Mouse (Mus musculus) G1E (cell line): Measurements from ENCODE around the gene Cel. TPM values are rescaled to one million over a fixed set of nuclear protein-coding genes. Genes with fewer than 3 reads are reported as not detected.

Source experiments
- ATAC-seq: 2 replicates; pipeline ENCODE4 v1.8.0; 2016; ENCODE audit warnings: mild to moderate bottlenecking; ENCODE audit not compliant: insufficient number of reproducible peaks, poor library complexity, low FRiP score, severe bottlenecking; ENCODE audit errors: extremely low read depth
- DNase-seq: peaks from one replicate; pipeline ENCODE4 v3.0.0; 2012; ENCODE audit warnings: low spot score
- H3K27me3 ChIP-seq: 2 replicates; pipeline ENCODE4 v1.6.1; 2012; ENCODE audit warnings: mild to moderate bottlenecking, low read length, inconsistent platforms; ENCODE audit not compliant: insufficient read depth
- H3K36me3 ChIP-seq: replicated peaks from 2 replicates; pipeline ENCODE3; 2012; ENCODE audit warnings: mild to moderate bottlenecking, inconsistent platforms
- H3K4me1 ChIP-seq: 2 replicates; pipeline ENCODE4 v1.6.1; 2012; ENCODE audit warnings: low read depth, low read length, inconsistent platforms, mixed read lengths; ENCODE audit not compliant: insufficient read depth
- H3K4me3 ChIP-seq: 2 replicates; pipeline ENCODE4 v1.5.1; 2012; ENCODE audit warnings: low read depth, mild to moderate bottlenecking, inconsistent platforms, low read length, moderate library complexity, mixed read lengths
- H3K9me3 ChIP-seq: replicated peaks from 2 replicates; pipeline ENCODE4 v1.6.1; 2012; ENCODE audit warnings: inconsistent platforms
- CTCF ChIP-seq: IDR thresholded peaks from 2 replicates; pipeline ENCODE4 v1.5.1; 2012; ENCODE audit warnings: low read depth, low read length, inconsistent platforms, mixed read lengths
- GATA1 ChIP-seq: IDR thresholded peaks from 2 replicates; pipeline ENCODE4 v1.6.1; 2012; ENCODE audit warnings: borderline replicate concordance, low read length, inconsistent platforms, mixed read lengths
- GATA2 ChIP-seq: IDR thresholded peaks from 2 replicates; pipeline ENCODE4 v1.6.1; 2012; ENCODE audit warnings: low read depth, low read length, inconsistent platforms, borderline replicate concordance
- POLR2AphosphoS5 ChIP-seq: IDR thresholded peaks from 2 replicates; pipeline ENCODE4 v1.6.1; 2012; ENCODE audit warnings: low read depth, low read length, inconsistent platforms; ENCODE audit not compliant: insufficient replicate concordance
- TAL1 ChIP-seq: conservative IDR thresholded peaks from 2 replicates; pipeline ENCODE4 v1.6.1; 2012; ENCODE audit warnings: low read depth, low read length, inconsistent platforms, mixed read lengths
- polyA plus RNA-seq: library from polyadenylated mRNA; stranded (reverse); fragments of >175 nt; gene quantifications from 2 replicates; pipeline ENCODE4 v1.2.3, GENCODE M21; 2012
- total RNA-seq, 2 experiments: library from RNA; stranded (forward) in 1 of 2; stranded (reverse) in 1 of 2; fragments of 200-1000 nt in 1 of 2; fragments of >200 nt in 1 of 2; fragmentation: Nextera tagmentation in 1 of 2; gene quantifications; 2 replicates each; pipeline ENCODE4 v1.2.3; 2014 to 2017

Gene Cel
- total and polyA plus RNA-seq, 3 experiments, result not detected

GRCm38 (mm10) chr2:28606601-28607340, 43.6 kb upstream of the Cel start:
- TF ChIP-seq GATA2 (no peak), CTCF (no peak), TAL1 (no peak), GATA1 (no peak), POLR2AphosphoS5 (no peak; the same call in 1 of the 2 replicates)
- Histone ChIP-seq H3K4me1 (peaks cover 85% of the 10 kb centered on the region), H3K4me3 (no peak overlapping the region; the same call in 1 of the 2 replicates), H3K36me3 (peaks cover 54% of the 10 kb centered on the region), H3K9me3 (no peaks in the 10 kb centered on the region), H3K27me3 (no peaks in the 10 kb centered on the region)
- DNase-seq (no peak), ATAC-seq (no peak)

DNA sequence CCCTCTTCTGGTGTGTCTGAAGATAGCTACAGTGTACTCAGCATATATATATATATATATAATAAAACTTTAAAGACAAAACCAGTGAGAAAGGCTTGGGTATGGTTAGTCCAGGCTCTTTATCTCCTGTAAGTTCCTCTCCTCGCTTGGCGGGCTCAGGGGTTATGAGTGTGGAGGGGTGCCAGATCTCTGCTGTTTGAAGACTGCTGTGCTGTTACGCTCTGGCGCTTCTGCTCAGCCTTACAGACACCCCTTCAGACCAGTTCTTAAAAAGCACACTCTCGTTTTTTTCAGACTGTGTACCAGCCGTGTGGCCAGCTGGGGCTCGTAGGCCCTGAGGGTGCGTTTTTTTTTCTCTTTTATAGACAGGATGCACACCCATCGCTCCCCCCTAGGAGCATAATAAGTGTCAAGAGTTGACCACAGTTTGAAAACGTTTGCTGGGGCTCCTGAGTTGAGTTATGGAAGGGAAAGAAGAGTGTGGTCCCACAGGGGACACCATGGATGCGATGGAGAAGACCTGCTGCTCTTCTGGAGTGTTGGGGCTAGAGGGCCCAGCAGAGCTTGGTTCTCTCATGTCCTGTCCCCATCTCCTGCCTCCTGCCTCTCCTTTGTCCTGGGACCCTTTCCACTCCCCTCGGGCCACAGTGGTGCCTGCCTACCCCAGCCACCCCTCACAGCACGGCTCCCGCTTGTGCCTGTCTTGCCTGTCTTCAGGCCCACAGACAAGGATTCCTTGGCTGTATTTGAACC, 42.8 kb upstream of the Cel start:
- no peaks in the 10 kb centered on the region for H3K9me3 ChIP-seq
- TF ChIP-seq POLR2AphosphoS5 (peak; percentile 81; the same call in 1 of the 2 replicates), GATA1 (no peak)
- peaks cover 46% of the 10 kb centered on the region for H3K36me3 ChIP-seq
- peaks cover 85% of the 10 kb centered on the region for H3K4me1 ChIP-seq
- ATAC-seq (no peak), DNase-seq (no peak)
- peak overlapping the region; percentile 33; the same call in 1 of the 2 replicates for H3K4me3 ChIP-seq
- no peaks in the 10 kb centered on the region for H3K27me3 ChIP-seq

GRCm38 (mm10) chr2:28603542-28603941, 40.3 kb upstream of the Cel start:
- TF ChIP-seq TAL1 (no peak), POLR2AphosphoS5 (no peak), GATA2 (no peak), GATA1 (no peak), CTCF (no peak)
- H3K27me3 ChIP-seq, result no peaks in the 10 kb centered on the region
- DNase-seq (no peak), ATAC-seq (no peak)
- peaks cover 26% of the 10 kb centered on the region for H3K36me3 ChIP-seq
- no peak overlapping the region for H3K4me3 ChIP-seq
- H3K4me1 ChIP-seq, result peaks cover 85% of the 10 kb centered on the region
- H3K9me3 ChIP-seq, result no peaks in the 10 kb centered on the region

DNA sequence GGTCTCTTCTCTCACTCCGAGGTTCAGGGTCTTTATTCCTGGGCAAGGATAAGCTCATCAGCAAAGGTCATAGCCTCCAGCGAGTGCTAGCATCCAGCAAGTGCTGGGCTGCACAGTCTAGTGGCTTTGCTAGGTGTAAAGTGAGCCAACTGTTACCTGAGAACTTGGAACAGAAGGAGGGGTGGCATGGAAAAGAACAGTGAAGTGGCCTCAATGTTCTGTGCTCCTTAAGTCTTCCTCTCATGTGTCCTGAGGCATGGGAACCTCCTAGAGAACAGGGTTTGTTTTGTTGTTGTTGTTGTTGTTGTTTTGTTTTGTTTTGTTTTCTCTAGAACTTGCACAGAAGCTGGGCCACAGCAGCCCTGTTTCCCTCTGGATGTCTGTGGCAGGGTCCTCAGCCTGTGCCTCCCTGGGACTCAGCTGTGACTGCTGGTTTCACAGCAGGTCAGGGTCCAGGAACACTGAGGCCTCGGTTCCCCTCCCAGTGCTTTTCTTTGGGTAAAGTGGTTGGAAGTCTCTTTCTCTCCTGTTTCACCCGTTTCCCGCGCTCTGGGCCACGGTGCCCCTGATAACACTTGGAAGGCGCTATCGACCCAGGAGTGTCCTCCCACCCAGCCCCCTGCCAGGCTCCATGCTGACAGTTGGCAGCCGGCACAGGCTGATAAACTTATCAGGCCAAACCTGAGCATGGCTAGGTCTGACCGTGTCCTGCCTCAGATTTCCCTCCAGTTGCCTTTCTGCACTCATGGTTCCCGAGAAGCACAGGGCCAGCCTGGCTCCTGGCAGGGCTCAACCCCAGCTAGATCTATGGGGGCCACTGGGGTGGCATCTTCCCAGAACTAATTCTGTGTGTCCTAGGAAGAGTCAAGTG, 38.8 kb upstream of the Cel start:
- Histone ChIP-seq H3K27me3 (no peaks in the 10 kb centered on the region), H3K36me3 (peaks cover 11% of the 10 kb centered on the region), H3K4me1 (peaks cover 82% of the 10 kb centered on the region), H3K9me3 (no peaks in the 10 kb centered on the region), H3K4me3 (peak overlapping the region; percentile 10; the same call in 1 of the 2 replicates)
- DNase-seq (peak; percentile 91), ATAC-seq (peak; percentile 54)
- TF ChIP-seq TAL1 (peak; percentile 97), POLR2AphosphoS5 (no peak)

DNA sequence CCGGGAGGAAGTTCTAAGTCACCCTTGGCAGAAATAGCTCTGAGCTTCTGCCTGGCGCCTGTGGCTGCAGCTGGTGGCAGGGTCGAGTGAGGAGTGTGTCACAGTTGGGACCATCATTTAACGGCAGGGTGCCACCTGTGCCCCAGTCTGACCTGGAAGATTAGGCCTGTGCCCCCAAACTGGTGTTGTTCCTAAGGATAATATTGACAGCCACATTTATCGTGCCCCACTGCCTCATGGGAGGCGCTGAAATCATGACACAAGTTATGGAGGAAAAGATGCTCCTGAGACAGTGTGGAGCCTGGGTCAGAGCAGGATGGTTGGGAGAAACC, 36.3 kb upstream of the Cel start:
- H3K36me3 ChIP-seq, result peaks cover 4% of the 10 kb centered on the region
- peaks cover 90% of the 10 kb centered on the region for H3K4me1 ChIP-seq
- ATAC-seq (no peak), DNase-seq (no peak)
- TF ChIP-seq CTCF (no peak), TAL1 (peak; percentile 21; the same call in 1 of the 2 replicates)
- H3K27me3 ChIP-seq, result no peaks in the 10 kb centered on the region
- no peaks in the 10 kb centered on the region for H3K9me3 ChIP-seq
- H3K4me3 ChIP-seq, result peak overlapping the region; percentile 50; the same call in 1 of the 2 replicates

- DNase-seq (no peak), ATAC-seq (no peak)
- Histone ChIP-seq H3K36me3 (peaks cover 4% of the 10 kb centered on the region), H3K4me1 (peaks cover 91% of the 10 kb centered on the region), H3K27me3 (no peaks in the 10 kb centered on the region), H3K4me3 (peak overlapping the region; percentile 50; the same call in 1 of the 2 replicates), H3K9me3 (no peaks in the 10 kb centered on the region)
- TF ChIP-seq GATA2 (no peak), CTCF (no peak), GATA1 (no peak), TAL1 (no peak), POLR2AphosphoS5 (no peak)
Measured at GRCm38 (mm10) chr2:28598692-28599568, 35.7 kb upstream of the Cel start.
